In the genomic region with DNA sequence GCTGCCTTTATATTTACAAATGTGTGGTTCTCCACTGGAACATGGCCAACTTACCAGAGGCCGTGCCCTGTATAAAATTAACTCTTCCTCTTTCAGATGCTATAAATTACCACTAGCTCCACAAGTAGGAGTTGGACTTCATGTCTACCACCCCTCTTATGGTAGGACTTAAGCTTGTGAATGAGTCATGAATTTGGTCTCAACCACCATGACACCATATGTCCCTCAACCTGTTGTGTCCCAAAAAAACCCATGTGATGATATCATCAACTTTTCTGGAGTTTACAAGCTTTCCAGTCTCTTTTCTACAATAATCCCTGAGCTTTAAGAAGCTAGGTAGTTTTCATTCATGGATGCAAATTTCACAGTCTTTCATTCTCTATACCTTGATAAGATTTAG, we compare ENCODE assay signal across 9 mouse cellular contexts.
"Had no signal": no experiment of that assay in that cellular context is flagged by ENCODE, and none has a peak within 500 bp of the region (broad histone marks: within the 10 kb centered on the region; RNA-seq: fewer than 3 reads in every experiment).

No protein-coding gene starts in this region.

- DNase-seq: kidney, adult 11 months; kidney, adult 8-10 months; kidney, postnatal 14 days; kidney, postnatal 4 days; liver; lung, adult 18-20 months; lung, postnatal 10 days; lung, postnatal 36 days; thymus, postnatal 25 days had no signal
